Mouse (Mus musculus): ENCODE measurements around the gene Ndn. TPM values are rescaled to one million over a fixed set of nuclear protein-coding genes. Genes with fewer than 3 reads are reported as not detected.

The Ndn gene
- polyA plus RNA-seq (2011; ENCODE audit: insufficient read depth, insufficient read length, low replicate concordance, missing spikeins), result 1.5 TPM in 1 of 2 replicates, not detected in the other

GRCm38 (mm10) chr7:62346269-62346668 lies at the start of gene Ndn:
Gene Ndn, plus strand, starts transcription at chr7:62346569.
- TF ChIP-seq CTCF (IDR thresholded peaks at IDR 0.05; ENCODE audit: control insufficient read depth, insufficient read depth, low read length) (no peak), POLR2A (IDR thresholded peaks at IDR 0.05; ENCODE audit: borderline replicate concordance, control insufficient read depth, low read depth, low read length) (no peak)
- 68% methylated on average over 1 of the region's 1 CpGs for WGBS
- H3K4me3 ChIP-seq (replicated peaks; ENCODE audit: control insufficient read depth, low read depth, low read length), result no peak within 1 kb of the TSS
- H3K27ac ChIP-seq (ENCODE audit: control insufficient read depth, insufficient read depth, low read depth, low read length, poor library complexity), result no peak within 1 kb of the TSS
- no peaks in the 10 kb centered on the region for H3K4me1 ChIP-seq (ENCODE audit: control insufficient read depth, insufficient read depth, low read length)

GRCm38 (mm10) chr7:62302451-62302850 lies 43.9 kb upstream of the Ndn start:
- no peak for TF ChIP-seq POLR2A (IDR thresholded peaks at IDR 0.05; ENCODE audit: borderline replicate concordance, control insufficient read depth, low read depth, low read length)
- TF ChIP-seq CTCF (IDR thresholded peaks at IDR 0.05; ENCODE audit: control insufficient read depth, insufficient read depth, low read length), result no peak
- 96% methylated on average over 3 of the region's 3 CpGs for WGBS

GRCm38 (mm10) chr7:62306896-62307614 lies 39.3 kb upstream of the Ndn start:
- 59% methylated on average over 6 of the region's 6 CpGs for WGBS
- TF ChIP-seq CTCF (IDR thresholded peaks at IDR 0.05; ENCODE audit: control insufficient read depth, insufficient read depth, low read length) (no peak), POLR2A (IDR thresholded peaks at IDR 0.05; ENCODE audit: borderline replicate concordance, control insufficient read depth, low read depth, low read length) (no peak)
- no peak overlapping the region for H3K27ac ChIP-seq (ENCODE audit: control insufficient read depth, insufficient read depth, low read depth, low read length, poor library complexity)
- no peaks in the 10 kb centered on the region for H3K4me1 ChIP-seq (ENCODE audit: control insufficient read depth, insufficient read depth, low read length)
- no peak overlapping the region for H3K4me3 ChIP-seq (replicated peaks; ENCODE audit: control insufficient read depth, low read depth, low read length)

More at GRCm38 (mm10) chr7:62302451-62302850, 43.9 kb upstream of the Ndn start:
- Histone ChIP-seq H3K4me1 (ENCODE audit: control insufficient read depth, insufficient read depth, low read length) (no peaks in the 10 kb centered on the region), H3K27ac (ENCODE audit: control insufficient read depth, insufficient read depth, low read depth, low read length, poor library complexity) (no peak overlapping the region), H3K4me3 (replicated peaks; ENCODE audit: control insufficient read depth, low read depth, low read length) (no peak overlapping the region)

- no peak for TF ChIP-seq CTCF (IDR thresholded peaks at IDR 0.05; ENCODE audit: control insufficient read depth, insufficient read depth, low read length)
- no peak for TF ChIP-seq POLR2A (IDR thresholded peaks at IDR 0.05; ENCODE audit: borderline replicate concordance, control insufficient read depth, low read depth, low read length)
- Histone ChIP-seq H3K4me3 (replicated peaks; ENCODE audit: control insufficient read depth, low read depth, low read length) (no peak overlapping the region), H3K4me1 (ENCODE audit: control insufficient read depth, insufficient read depth, low read length) (no peaks in the 10 kb centered on the region), H3K27ac (ENCODE audit: control insufficient read depth, insufficient read depth, low read depth, low read length, poor library complexity) (no peak overlapping the region)
- 73% methylated on average over 5 of the region's 5 CpGs for WGBS
Observed at GRCm38 (mm10) chr7:62316793-62317192, 29.6 kb upstream of the Ndn start.

- Histone ChIP-seq H3K4me1 (ENCODE audit: control insufficient read depth, insufficient read depth, low read length) (no peaks in the 10 kb centered on the region), H3K4me3 (replicated peaks; ENCODE audit: control insufficient read depth, low read depth, low read length) (no peak overlapping the region), H3K27ac (ENCODE audit: control insufficient read depth, insufficient read depth, low read depth, low read length, poor library complexity) (no peak overlapping the region)
- TF ChIP-seq POLR2A (IDR thresholded peaks at IDR 0.05; ENCODE audit: borderline replicate concordance, control insufficient read depth, low read depth, low read length) (no peak), CTCF (IDR thresholded peaks at IDR 0.05; ENCODE audit: control insufficient read depth, insufficient read depth, low read length) (no peak)
- 22% methylated on average over 1 of the region's 1 CpGs for WGBS
Observed at GRCm38 (mm10) chr7:62345411-62345810, 958 bp upstream of the Ndn start.

- WGBS, result 24% methylated on average over 42 of the region's 42 CpGs
- Histone ChIP-seq H3K4me1 (ENCODE audit: control insufficient read depth, insufficient read depth, low read length) (no peaks in the 10 kb centered on the region), H3K27ac (ENCODE audit: control insufficient read depth, insufficient read depth, low read depth, low read length, poor library complexity) (no peak overlapping the region), H3K4me3 (replicated peaks; ENCODE audit: control insufficient read depth, low read depth, low read length) (no peak overlapping the region)
- no peak for TF ChIP-seq POLR2A (IDR thresholded peaks at IDR 0.05; ENCODE audit: borderline replicate concordance, control insufficient read depth, low read depth, low read length)
- TF ChIP-seq CTCF (IDR thresholded peaks at IDR 0.05; ENCODE audit: control insufficient read depth, insufficient read depth, low read length), result no peak
Observed at GRCm38 (mm10) chr7:62348106-62348803, 1.9 kb downstream of the Ndn start.

- 59% methylated on average over 17 of the region's 17 CpGs for WGBS
- no peak overlapping the region for H3K27ac ChIP-seq (ENCODE audit: control insufficient read depth, insufficient read depth, low read depth, low read length, poor library complexity)
- H3K4me1 ChIP-seq (ENCODE audit: control insufficient read depth, insufficient read depth, low read length), result no peaks in the 10 kb centered on the region
- no peak for TF ChIP-seq CTCF (IDR thresholded peaks at IDR 0.05; ENCODE audit: control insufficient read depth, insufficient read depth, low read length)
- TF ChIP-seq POLR2A (IDR thresholded peaks at IDR 0.05; ENCODE audit: borderline replicate concordance, control insufficient read depth, low read depth, low read length), result no peak
- H3K4me3 ChIP-seq (replicated peaks; ENCODE audit: control insufficient read depth, low read depth, low read length), result no peak overlapping the region
Observed at GRCm38 (mm10) chr7:62348804-62349190, 2.4 kb downstream of the Ndn start.

- Histone ChIP-seq H3K4me1 (ENCODE audit: control insufficient read depth, insufficient read depth, low read length) (no peaks in the 10 kb centered on the region), H3K27ac (ENCODE audit: control insufficient read depth, insufficient read depth, low read depth, low read length, poor library complexity) (no peak overlapping the region), H3K4me3 (replicated peaks; ENCODE audit: control insufficient read depth, low read depth, low read length) (no peak overlapping the region)
- WGBS, result 57% methylated on average over 8 of the region's 8 CpGs
- TF ChIP-seq POLR2A (IDR thresholded peaks at IDR 0.05; ENCODE audit: borderline replicate concordance, control insufficient read depth, low read depth, low read length), result no peak
- TF ChIP-seq CTCF (IDR thresholded peaks at IDR 0.05; ENCODE audit: control insufficient read depth, insufficient read depth, low read length), result no peak
Observed at GRCm38 (mm10) chr7:62351266-62351665, 4.9 kb downstream of the Ndn start.
